Mouse (Mus musculus) megakaryocyte, embryonic 14.5 days (primary cell): ENCODE results near the gene Plcb4.

Experiments
- FLI1 ChIP-seq: IDR thresholded peaks from 2 replicates; pipeline ENCODE4 v1.6.1; 2012; ENCODE audit warnings: low read length, inconsistent platforms, mixed read lengths
- GATA1 ChIP-seq: IDR thresholded peaks from 3 replicates; pipeline ENCODE4 v1.6.1; 2012; ENCODE audit warnings: mixed read lengths, low read length, inconsistent platforms, borderline replicate concordance

- TF ChIP-seq GATA1 (no peak), FLI1 (no peak)
Measured at GRCm38 (mm10) chr2:135890083-135890482, 231.3 kb downstream of the Plcb4 start.
